ENCODE assay signal across 39 mouse cellular contexts in the genomic region with DNA sequence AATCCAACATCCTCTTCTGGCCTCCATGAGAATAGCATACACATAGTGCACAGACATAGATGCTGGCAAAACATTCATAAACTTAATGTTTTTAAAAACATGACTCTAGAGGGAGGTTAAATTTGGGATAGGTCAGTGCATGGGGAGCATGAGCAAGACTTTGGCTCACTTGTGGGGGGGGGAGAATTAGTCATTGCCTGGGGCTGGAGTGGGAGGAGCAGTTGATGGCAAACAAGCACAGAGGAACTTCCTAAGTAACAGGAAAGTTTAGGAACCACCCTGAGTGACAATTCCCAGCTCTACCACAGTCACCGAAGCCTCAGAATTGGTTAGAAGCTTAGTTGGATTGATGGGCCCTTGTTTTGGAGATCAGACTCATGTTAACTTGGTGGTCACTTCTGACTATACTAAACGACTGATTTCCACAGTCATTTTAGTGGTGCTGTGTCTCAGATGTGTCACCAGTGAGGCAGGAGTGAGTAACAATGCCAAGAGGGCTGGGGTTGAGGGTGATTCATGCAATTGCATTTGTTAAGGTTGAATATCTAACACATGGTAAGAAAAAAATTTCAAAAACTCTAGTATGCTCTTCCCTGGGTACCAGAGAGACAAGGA. TPM values are rescaled to one million over a fixed set of nuclear protein-coding genes. Genes with fewer than 3 reads are reported as not detected.
DNase-seq lines count a peak whose midpoint lies in the region; ATAC-seq and TF ChIP-seq lines count a peak whose summit lies in the region.
"Had no signal": no experiment of that assay in that cellular context is flagged by ENCODE, and none has a peak within 500 bp of the region (broad histone marks: within the 10 kb centered on the region; RNA-seq: fewer than 3 reads in every experiment).

No protein-coding gene starts in this region.

- intact Hi-C loops in heart, adult 2 months (cut with DNase I), result no loop called here

- no peaks in the 10 kb centered on the region for H3K36me3 ChIP-seq in C2C12 (ENCODE audit: control insufficient read depth, insufficient read depth)
- no peaks in the 10 kb centered on the region for H3K36me3 ChIP-seq in forebrain, embryonic 12.5 days (replicated peaks)
- no peaks in the 10 kb centered on the region for H3K36me3 ChIP-seq in heart, adult 2 months (ENCODE audit: control insufficient read depth, insufficient read depth, low read length)
- H3K36me3 ChIP-seq: embryonic facial prominence, embryonic 13.5 days; forebrain, embryonic 15.5 days; hindbrain, embryonic 10.5 days; hindbrain, embryonic 15.5 days; limb, embryonic 12.5 days; liver, embryonic 15.5 days; lung, embryonic 15.5 days; midbrain, embryonic 10.5 days; midbrain, embryonic 15.5 days; neural tube, embryonic 12.5 days had no signal

- H3K27me3 ChIP-seq in C2C12 (ENCODE audit: control insufficient read depth, insufficient read depth, insufficient read length), result no peaks in the 10 kb centered on the region
- H3K27me3 ChIP-seq in forebrain, embryonic 12.5 days, result peaks cover 9% of the 10 kb centered on the region; the same call in 1 of the 2 replicates
- no peaks in the 10 kb centered on the region for H3K27me3 ChIP-seq in heart, adult 2 months (ENCODE audit: control insufficient read depth, insufficient read depth, low read length)
- H3K27me3 ChIP-seq: CH12.LX; embryonic facial prominence, embryonic 13.5 days; forebrain, embryonic 15.5 days; hindbrain, embryonic 15.5 days; limb, embryonic 12.5 days; liver, embryonic 15.5 days; lung, embryonic 15.5 days; midbrain, embryonic 15.5 days; neural tube, embryonic 12.5 days had no signal

- peaks cover 4% of the 10 kb centered on the region for H3K4me1 ChIP-seq in forebrain, embryonic 12.5 days
- no peaks in the 10 kb centered on the region for H3K4me1 ChIP-seq in heart, adult 2 months (ENCODE audit: control insufficient read depth, insufficient read depth, low read length)
- H3K4me1 ChIP-seq: liver, embryonic 15.5 days had no signal

- TF ChIP-seq CTCF in C2C12 (IDR thresholded peaks at IDR 0.05; ENCODE audit: control insufficient read depth, insufficient read depth, insufficient read length), result no peak
- no peak for TF ChIP-seq CTCF in heart, adult 2 months (IDR thresholded peaks at IDR 0.05)

- H3K9me3 ChIP-seq in forebrain, embryonic 12.5 days, result no peaks in the 10 kb centered on the region
- H3K9me3 ChIP-seq: embryonic facial prominence, embryonic 13.5 days; forebrain, embryonic 15.5 days; hindbrain, embryonic 10.5 days; hindbrain, embryonic 15.5 days; limb, embryonic 12.5 days; liver, embryonic 15.5 days; lung, embryonic 15.5 days; midbrain, embryonic 10.5 days; midbrain, embryonic 15.5 days; neural tube, embryonic 12.5 days had no signal

- no peak overlapping the region for H3K4me2 ChIP-seq in forebrain, embryonic 12.5 days
- H3K4me2 ChIP-seq: embryonic facial prominence, embryonic 13.5 days; forebrain, embryonic 15.5 days; hindbrain, embryonic 15.5 days; limb, embryonic 12.5 days; liver, embryonic 15.5 days; lung, embryonic 15.5 days; midbrain, embryonic 15.5 days; neural tube, embryonic 12.5 days had no signal

- 83% methylated on average over 2 of the region's 2 CpGs for WGBS in forebrain, embryonic 12.5 days
- 61% methylated on average over 2 of the region's 2 CpGs for WGBS in heart, adult 2 months

- peak; percentile 80 for DNase-seq in adrenal gland, adult 2 months
- no peak for DNase-seq in adrenal gland, postnatal 4 days (ENCODE audit: low spot score in 2 of 2)
- peak; percentile 41 for DNase-seq in adrenal gland, postnatal 14 days
- DNase-seq in heart, adult 2 months, result no peak
- DNase-seq: B cell, adult 2 months; cerebellum, adult 11-12 months; cerebellum, postnatal 10 days; gastrocnemius, adult 2 months; heart, postnatal 14 days; kidney, adult 11 months; kidney, postnatal 14 days; layer of hippocampus, adult 9-11 months; right cerebral cortex, adult 18-20 months; right cerebral cortex, postnatal 4 days; thymus, adult 18-20 months; thymus, postnatal 25 days had no signal

- TF ChIP-seq EP300 in heart, adult 2 months (IDR thresholded peaks at IDR 0.05; ENCODE audit: insufficient read depth, low read depth, low read length), result no peak

- no peak for TF ChIP-seq POLR2A in heart, adult 2 months (IDR thresholded peaks at IDR 0.05; ENCODE audit: insufficient read depth, low read depth, low read length)

- no peaks in the 10 kb centered on the region for H3K79me2 ChIP-seq in C2C12 (ENCODE audit: control insufficient read depth, insufficient read depth)
- no peaks in the 10 kb centered on the region for H3K79me2 ChIP-seq in heart, adult 2 months (replicated peaks; ENCODE audit: control insufficient read depth, insufficient read depth, low read length)

- no peak overlapping the region for H3K4me3 ChIP-seq in C2C12 (ENCODE audit: insufficient read depth, poor library complexity, severe bottlenecking)
- H3K4me3 ChIP-seq in forebrain, embryonic 12.5 days (replicated peaks), result no peak overlapping the region
- no peak overlapping the region for H3K4me3 ChIP-seq in heart, adult 2 months
- H3K4me3 ChIP-seq: embryonic facial prominence, embryonic 13.5 days; erythroblast, embryonic 14.5 days; forebrain, embryonic 15.5 days; gastrocnemius, adult 2 months; hindbrain, embryonic 10.5 days; hindbrain, embryonic 15.5 days; limb, embryonic 12.5 days; liver, embryonic 15.5 days; lung, embryonic 15.5 days; midbrain, embryonic 10.5 days; midbrain, embryonic 15.5 days; neural tube, embryonic 12.5 days had no signal

- H3K79me3 ChIP-seq in C2C12 (ENCODE audit: low read depth), result no peaks in the 10 kb centered on the region

- no peak for ATAC-seq in forebrain, embryonic 12.5 days (ENCODE audit: low FRiP score)
- no peak for ATAC-seq in cerebellum, adult (ENCODE audit: insufficient number of reproducible peaks, low FRiP score, low TSS enrichment)
- ATAC-seq: forebrain, embryonic 15.5 days; inflammation-experienced regulatory T-cells, adult 6 months; midbrain, embryonic 15.5 days had no signal

- no peak overlapping the region for H3K27ac ChIP-seq in forebrain, embryonic 12.5 days
- no peak overlapping the region for H3K27ac ChIP-seq in heart, adult 2 months
- H3K27ac ChIP-seq: embryonic facial prominence, embryonic 13.5 days; forebrain, embryonic 15.5 days; gastrocnemius, adult 2 months; hindbrain, embryonic 10.5 days; hindbrain, embryonic 15.5 days; limb, embryonic 12.5 days; liver, embryonic 15.5 days; lung, embryonic 15.5 days; midbrain, embryonic 10.5 days; midbrain, embryonic 15.5 days; neural tube, embryonic 12.5 days; stomach, postnatal 0 days had no signal

- H3K9ac ChIP-seq in forebrain, embryonic 12.5 days, result no peak overlapping the region
- no peak overlapping the region for H3K9ac ChIP-seq in heart, adult 2 months (ENCODE audit: low read depth, low read length)
- H3K9ac ChIP-seq: embryonic facial prominence, embryonic 13.5 days; forebrain, embryonic 15.5 days; hindbrain, embryonic 15.5 days; limb, embryonic 12.5 days; liver, embryonic 15.5 days; lung, embryonic 15.5 days; midbrain, embryonic 15.5 days; neural tube, embryonic 12.5 days had no signal

- H3ac ChIP-seq in C2C12 (ENCODE audit: control insufficient read depth, insufficient read length, low read depth), result no peak overlapping the region

TF ChIP-seq in C2C12, 6 proteins besides CTCF, POLR2A, EP300 and RAD21:
- peak; percentile 40 for TF ChIP-seq FOSL1 (IDR thresholded peaks at IDR 0.05; ENCODE audit: insufficient read depth, low read length, poor library complexity, severe bottlenecking)
- no peak for TF ChIP-seq MYOG (IDR thresholded peaks at IDR 0.05; ENCODE audit: control insufficient read depth, extremely low read depth, insufficient read length)
- no peak for TF ChIP-seq USF1 (IDR thresholded peaks at IDR 0.05; ENCODE audit: low read depth)
- TF ChIP-seq MYOD1 (IDR thresholded peaks at IDR 0.05; ENCODE audit: control insufficient read depth, insufficient read length, low read depth), result peak; percentile 43
- TF ChIP-seq MAX (IDR thresholded peaks at IDR 0.05), result no peak
- peak; percentile 19 for TF ChIP-seq CEBPB (IDR thresholded peaks at IDR 0.05; ENCODE audit: low read depth)

RNA-seq across cellular contexts. Expression of a gene that starts 22.1 kb away (rescaled TPM):
- total RNA-seq in adrenal gland, adult 2 months (2021), result 1 to 10 TPM; 1.3 to 2.2 TPM
- 3.1 and 3.3 TPM in 2 replicates for polyA plus RNA-seq in adrenal gland, adult 2 months (2012; rRNA removed)
- total RNA-seq in adrenal gland, postnatal 4 days (2021), result under 1 TPM; 0.17 to 0.42 TPM
- not detected for polyA plus RNA-seq in C2C12 (2012; fragmentation: generic; extraction: Trizol)
- total RNA-seq in adrenal gland, postnatal 14 days (2021), result 1.1 and 1.7 TPM in 2 replicates
- polyA plus RNA-seq in forebrain, embryonic 12.5 days (2016; fragmentation: Nextera tagmentation; extraction: Ambion mirVana), result not detected in 2 replicates
- not detected for total RNA-seq in heart, adult 2 months (2021)
- 0.02 TPM in 1 of 2 replicates, not detected in the other for polyA plus RNA-seq in heart, adult 2 months (2012; rRNA removed)
- total RNA-seq: CH12.LX; common myeloid progenitor, adult 5-6 weeks; gastrocnemius, adult 2 months; heart, postnatal 14 days; liver, adult 2 months; megakaryocyte progenitor cell, adult 5-6 weeks had no signal
- polyA plus RNA-seq: erythroblast, embryonic 14.5 days; forebrain, embryonic 15.5 days; heart, embryonic 14.5 days; inflammation-experienced regulatory T-cells, adult 6 months; kidney, embryonic 14.5 days; limb, embryonic 12.5 days; liver, adult 2 months; liver, embryonic 15.5 days; midbrain, embryonic 10.5 days; spleen, adult 2 months; stomach, postnatal 0 days had no signal

Comparison
In these comparisons a context has a peak if more than half of its experiments do, and no peak if none do; other contexts are left out.
1. DNase-seq: peak in adrenal gland, adult 2 months (single experiment) and adrenal gland, postnatal 14 days (single experiment); none in adrenal gland, postnatal 4 days (0 of 2) and heart, adult 2 months (0 of 2).